Mouse (Mus musculus): ENCODE measurements around the gene Foxred2. TPM values are rescaled to one million over a fixed set of nuclear protein-coding genes. Genes with fewer than 3 reads are reported as not detected.

Foxred2 gene
- polyA plus RNA-seq, 1 experiment from 2014 or later = 0.48 TPM

DNA sequence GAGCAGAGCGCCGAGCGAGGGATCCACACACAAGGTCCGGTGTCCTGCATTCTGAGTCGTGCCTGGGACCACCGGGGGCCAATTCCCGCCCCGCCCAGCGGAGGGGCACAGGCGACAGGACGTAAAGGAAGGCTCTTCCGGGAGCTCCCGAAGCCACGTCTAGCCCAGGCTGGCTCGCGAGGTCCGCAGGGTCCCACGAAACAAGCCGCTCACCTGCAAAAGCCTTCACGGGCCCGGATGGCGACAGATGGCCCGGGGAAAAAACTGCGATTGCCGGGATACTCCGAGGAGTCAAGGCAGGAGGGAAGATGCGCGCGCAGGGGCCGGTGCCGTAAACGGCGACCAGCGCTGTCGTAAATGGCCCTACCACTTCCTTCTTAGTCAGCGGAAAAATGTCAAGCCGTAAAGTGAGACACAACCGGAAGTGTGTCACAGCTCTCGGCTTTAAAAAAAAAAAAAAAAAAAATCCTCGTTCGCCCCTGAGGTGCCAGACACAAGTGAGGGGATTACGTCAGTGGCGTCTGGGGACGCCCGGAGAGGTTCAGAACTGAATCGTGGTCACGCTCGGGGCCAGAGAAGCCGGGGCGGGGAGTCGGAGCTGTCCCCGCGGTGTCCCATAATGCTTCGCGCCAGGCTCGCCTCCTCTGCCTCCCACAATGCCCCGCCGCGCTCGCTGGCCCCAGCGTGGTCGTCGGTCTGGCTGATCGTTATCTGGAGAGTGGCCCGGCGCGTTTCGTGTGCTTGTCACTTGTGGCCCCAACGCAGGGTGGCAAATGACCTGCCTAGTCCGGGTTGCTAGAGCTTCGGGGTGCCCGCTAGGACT is 14.2 kb upstream of the Foxred2 start, which contains the start of gene Eif3d:
Eif3d (minus strand) TSS at position 344 of the 823 bp plus-strand sequence.
- no peaks in the 10 kb centered on the region for H3K27me3 ChIP-seq
- H3K9me3 ChIP-seq (replicated peaks) = no peaks in the 10 kb centered on the region
- under 1% methylated on average over 72 of the region's 72 CpGs for WGBS
- peak within 1 kb of the TSS; percentile 88 for H3K9ac ChIP-seq
- H3K27ac ChIP-seq = peak within 1 kb of the TSS; percentile 97
- peak within 1 kb of the TSS; percentile 78 for H3K4me2 ChIP-seq
- H3K4me3 ChIP-seq = peak within 1 kb of the TSS; percentile 77
- ATAC-seq (replicated peaks; ENCODE audit: insufficient number of reproducible peaks, insufficient read depth, low FRiP score, low read depth) = peak; percentile 88
- peaks cover 28% of the 10 kb centered on the region for H3K36me3 ChIP-seq
- peaks cover 16% of the 10 kb centered on the region for H3K4me1 ChIP-seq (replicated peaks)

DNA sequence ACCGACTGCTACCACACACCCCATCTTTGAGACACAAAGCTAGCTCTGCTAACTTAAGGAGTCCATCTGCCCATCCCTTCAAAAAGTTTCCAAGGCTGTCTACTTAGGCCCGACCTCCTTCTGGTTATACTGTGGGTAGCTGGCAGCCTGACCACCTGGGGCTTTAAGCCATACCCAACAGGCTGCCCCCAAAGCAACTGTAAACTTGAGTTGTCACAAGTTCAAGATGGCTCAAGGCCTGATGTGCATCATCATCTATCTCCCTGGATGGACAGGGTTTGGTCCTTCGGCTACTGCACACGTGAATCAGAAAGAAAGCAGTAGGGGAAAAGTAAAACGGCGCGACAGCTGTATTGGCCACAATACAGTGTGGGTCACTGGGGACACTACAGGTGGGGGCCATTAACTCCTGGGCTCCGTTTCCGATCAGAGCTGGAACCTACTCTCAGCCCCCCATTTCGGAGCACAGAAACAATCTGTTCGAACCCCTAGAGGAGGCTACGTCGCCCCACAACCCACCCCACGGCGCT is 13.5 kb upstream of the Foxred2 start:
- no peak; the same call in 1 of the 2 replicates for ATAC-seq (replicated peaks; ENCODE audit: insufficient number of reproducible peaks, insufficient read depth, low FRiP score, low read depth)

DNA sequence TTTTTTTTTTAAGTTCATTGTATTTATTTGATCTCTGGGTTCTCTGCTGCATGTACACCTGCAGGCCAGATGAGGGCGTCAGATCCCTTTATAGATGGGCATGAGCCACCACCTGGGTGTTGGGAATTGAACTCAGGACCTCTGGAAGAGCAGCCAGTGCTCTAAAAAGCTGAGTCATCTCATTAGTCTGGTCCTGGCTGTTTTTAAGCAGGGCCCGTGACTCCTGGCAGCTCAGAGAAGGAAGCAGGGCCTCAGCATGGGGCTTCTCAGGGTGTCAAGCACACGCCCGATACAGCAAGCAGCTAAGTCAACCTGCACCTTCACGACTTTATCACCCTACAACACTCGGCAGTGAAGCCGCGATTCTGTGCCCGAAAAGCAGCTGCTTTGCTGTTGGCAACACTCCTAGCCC is 8.6 kb upstream of the Foxred2 start:
- Histone ChIP-seq H3K27me3 (no peaks in the 10 kb centered on the region), H3K4me1 (replicated peaks) (peaks cover 12% of the 10 kb centered on the region), H3K9ac (no peak overlapping the region), H3K9me3 (replicated peaks) (no peaks in the 10 kb centered on the region), H3K27ac (no peak overlapping the region), H3K36me3 (peaks cover 84% of the 10 kb centered on the region), H3K4me3 (no peak overlapping the region), H3K4me2 (no peak overlapping the region)
- WGBS = 75% methylated on average over 9 of the region's 9 CpGs
- no peak for ATAC-seq (replicated peaks; ENCODE audit: insufficient number of reproducible peaks, insufficient read depth, low FRiP score, low read depth)

More for the DNA sequence above, 13.5 kb upstream of the Foxred2 start:
- Histone ChIP-seq H3K4me1 (replicated peaks) (peaks cover 16% of the 10 kb centered on the region), H3K36me3 (peaks cover 35% of the 10 kb centered on the region), H3K4me3 (peak overlapping the region; percentile 77), H3K4me2 (peak overlapping the region; percentile 78), H3K27me3 (no peaks in the 10 kb centered on the region), H3K27ac (peak overlapping the region; percentile 97), H3K9me3 (replicated peaks) (no peaks in the 10 kb centered on the region), H3K9ac (peak overlapping the region; percentile 85)
- WGBS = under 1% methylated on average over 15 of the region's 15 CpGs

DNA sequence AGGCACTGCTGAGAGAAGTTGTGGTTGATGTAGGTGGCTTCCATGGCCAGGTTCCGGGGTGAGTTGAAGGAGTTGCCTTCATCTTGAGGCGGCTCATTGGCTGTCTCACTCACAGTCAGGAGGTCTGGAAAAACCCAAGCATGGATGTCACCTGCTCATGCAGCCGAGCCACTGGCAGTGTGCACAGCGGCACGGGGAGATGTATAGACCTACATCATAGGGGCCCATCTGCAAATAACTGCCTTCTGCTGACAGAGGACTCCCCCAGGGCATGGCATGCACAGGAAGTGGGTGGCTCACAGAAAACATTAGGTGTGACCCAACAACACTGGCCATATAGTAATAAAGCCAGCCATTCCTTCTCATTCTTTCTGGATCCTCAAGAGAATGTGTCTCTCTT is 5.9 kb upstream of the Foxred2 start:
- H3K4me2 ChIP-seq = no peak overlapping the region
- ATAC-seq (replicated peaks; ENCODE audit: insufficient number of reproducible peaks, insufficient read depth, low FRiP score, low read depth) = no peak
- WGBS = 93% methylated on average over 5 of the region's 5 CpGs

DNA sequence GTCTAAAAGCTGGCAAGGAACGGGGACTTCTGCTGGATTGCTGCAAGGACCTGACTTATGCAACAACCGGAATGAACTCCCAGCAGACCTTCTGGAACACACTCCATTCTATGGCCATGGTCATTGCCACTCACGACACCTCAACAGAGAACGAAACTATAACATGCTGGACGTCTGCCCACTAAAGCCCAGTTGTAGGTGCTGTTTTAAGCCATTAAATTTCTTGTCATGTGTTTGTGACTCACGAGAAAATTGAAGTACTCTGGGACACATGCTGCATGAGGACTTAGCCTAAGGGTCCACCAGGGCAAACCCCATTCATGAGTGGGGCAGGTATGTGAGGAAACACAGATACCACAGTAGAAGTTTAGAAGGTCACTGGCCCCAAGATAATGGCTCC is 4.2 kb upstream of the Foxred2 start:
- Histone ChIP-seq H3K36me3 (peaks cover 73% of the 10 kb centered on the region), H3K27me3 (peaks cover 19% of the 10 kb centered on the region), H3K9ac (no peak overlapping the region), H3K4me3 (no peak overlapping the region), H3K9me3 (replicated peaks) (no peaks in the 10 kb centered on the region), H3K4me2 (no peak overlapping the region), H3K27ac (no peak overlapping the region), H3K4me1 (replicated peaks) (peaks cover 13% of the 10 kb centered on the region)
- no peak for ATAC-seq (replicated peaks; ENCODE audit: insufficient number of reproducible peaks, insufficient read depth, low FRiP score, low read depth)
- WGBS = 86% methylated on average over 6 of the region's 6 CpGs

More for the DNA sequence above, 5.9 kb upstream of the Foxred2 start:
- H3K9ac ChIP-seq = no peak overlapping the region
- no peak overlapping the region for H3K4me3 ChIP-seq
- H3K27ac ChIP-seq = no peak overlapping the region
- peaks cover 91% of the 10 kb centered on the region for H3K36me3 ChIP-seq
- peaks cover 3% of the 10 kb centered on the region; the same call in 1 of the 2 replicates for H3K27me3 ChIP-seq
- H3K9me3 ChIP-seq (replicated peaks) = no peaks in the 10 kb centered on the region
- no peaks in the 10 kb centered on the region for H3K4me1 ChIP-seq (replicated peaks)

DNA sequence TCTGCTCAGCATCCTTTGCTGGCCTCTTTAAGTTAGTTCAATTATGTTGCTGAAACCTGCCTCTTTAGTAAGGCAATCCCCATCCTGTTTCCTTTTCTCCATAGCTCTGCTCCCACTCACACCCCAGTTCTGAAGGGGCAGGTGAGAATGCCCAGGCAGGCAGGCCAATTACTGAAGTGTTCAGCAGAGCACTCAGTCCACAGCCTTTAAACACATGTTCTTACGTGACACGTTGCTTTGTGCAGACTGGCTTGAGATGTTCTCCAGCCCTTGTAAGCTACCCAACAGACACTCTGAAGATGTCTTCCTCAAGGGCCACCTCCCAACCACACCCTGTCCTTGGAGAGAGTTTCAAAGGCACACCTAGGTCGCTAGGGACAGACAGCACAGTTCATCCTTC is 1.5 kb upstream of the Foxred2 start:
- Histone ChIP-seq H3K9ac (no peak overlapping the region), H3K36me3 (peaks cover 47% of the 10 kb centered on the region), H3K9me3 (replicated peaks) (no peaks in the 10 kb centered on the region), H3K4me3 (no peak overlapping the region), H3K4me2 (no peak overlapping the region), H3K4me1 (replicated peaks) (peaks cover 15% of the 10 kb centered on the region), H3K27ac (no peak overlapping the region), H3K27me3 (peaks cover 29% of the 10 kb centered on the region)
- no peak for ATAC-seq (replicated peaks; ENCODE audit: insufficient number of reproducible peaks, insufficient read depth, low FRiP score, low read depth)
- WGBS = 54% methylated on average over 3 of the region's 3 CpGs

DNA sequence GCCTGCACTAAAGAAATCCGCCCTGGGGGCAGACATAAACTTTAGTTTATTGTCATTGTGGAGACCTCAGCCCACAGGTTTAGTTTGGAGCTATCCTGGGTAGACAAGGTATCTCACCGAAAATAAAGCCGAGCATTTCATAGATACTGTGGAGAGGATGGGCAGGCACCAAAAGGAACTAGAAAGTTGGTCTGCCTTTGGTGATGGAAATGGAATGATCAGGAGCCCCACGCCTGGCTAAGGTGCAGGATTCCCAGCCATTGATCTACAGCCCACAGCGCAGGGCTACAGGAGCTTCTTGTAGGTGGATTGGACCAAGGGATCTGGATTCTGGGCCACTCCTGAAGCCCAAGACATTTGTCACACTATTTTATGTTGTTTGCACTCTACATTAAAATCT is 1.1 kb upstream of the Foxred2 start:
- ATAC-seq (replicated peaks; ENCODE audit: insufficient number of reproducible peaks, insufficient read depth, low FRiP score, low read depth) = no peak
- no peak overlapping the region for H3K4me2 ChIP-seq
- 45% methylated on average over 5 of the region's 5 CpGs for WGBS

DNA sequence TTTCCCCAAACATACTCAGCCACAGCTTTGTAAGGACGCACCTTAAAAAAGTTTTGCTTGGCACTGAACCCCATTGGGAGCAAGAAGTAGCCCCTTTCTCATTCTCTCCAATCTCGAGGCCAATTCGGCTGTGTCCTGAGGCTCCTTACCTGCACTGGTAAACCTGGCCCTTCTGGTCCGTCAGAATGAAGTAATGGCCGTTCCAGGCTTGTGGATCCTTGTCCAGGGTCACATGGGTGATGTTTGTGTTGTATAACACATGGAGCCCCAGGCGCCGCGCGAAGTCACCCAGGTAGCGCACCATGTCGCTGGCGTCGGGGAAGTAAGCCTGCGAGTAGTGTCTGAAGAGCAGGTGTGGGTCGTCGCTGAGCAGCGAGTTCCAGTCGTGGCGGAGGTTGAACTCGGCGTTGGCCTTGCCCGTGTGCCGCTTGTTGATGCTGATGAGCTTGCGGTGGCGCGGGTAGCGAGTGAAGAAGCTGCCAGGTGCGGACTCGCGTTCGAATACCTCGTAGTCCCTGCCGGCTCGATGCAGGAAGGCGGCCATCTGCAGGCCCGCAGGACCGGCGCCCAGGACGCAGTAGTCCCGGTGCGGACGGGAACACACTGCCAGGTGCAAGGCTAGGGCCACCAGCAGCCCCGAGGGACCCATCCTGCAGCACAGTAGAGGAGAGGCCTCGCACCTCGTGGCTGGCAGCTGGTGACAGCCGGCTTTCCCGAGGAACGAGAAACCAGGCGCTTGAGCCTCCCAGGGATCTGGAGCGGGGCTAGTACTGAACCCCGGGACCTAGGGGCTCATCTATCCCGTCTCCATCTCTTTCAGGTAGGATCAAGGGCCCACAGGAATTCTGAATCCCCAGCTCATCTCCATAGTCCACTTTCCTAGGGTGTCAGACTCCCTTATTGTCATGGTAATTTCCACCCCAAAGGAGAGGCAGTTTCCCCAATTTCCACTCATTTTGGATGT is 800 bp downstream of the Foxred2 start:
- peak; percentile 7; the same call in 1 of the 2 replicates for ATAC-seq (replicated peaks; ENCODE audit: insufficient number of reproducible peaks, insufficient read depth, low FRiP score, low read depth)
- peaks cover 24% of the 10 kb centered on the region for H3K36me3 ChIP-seq

More for the DNA sequence above, 1.1 kb upstream of the Foxred2 start:
- no peak overlapping the region for H3K27ac ChIP-seq
- no peak overlapping the region for H3K4me3 ChIP-seq
- peaks cover 15% of the 10 kb centered on the region for H3K4me1 ChIP-seq (replicated peaks)
- peaks cover 43% of the 10 kb centered on the region for H3K36me3 ChIP-seq
- no peaks in the 10 kb centered on the region for H3K9me3 ChIP-seq (replicated peaks)
- H3K27me3 ChIP-seq = peaks cover 29% of the 10 kb centered on the region
- H3K9ac ChIP-seq = no peak overlapping the region

DNA sequence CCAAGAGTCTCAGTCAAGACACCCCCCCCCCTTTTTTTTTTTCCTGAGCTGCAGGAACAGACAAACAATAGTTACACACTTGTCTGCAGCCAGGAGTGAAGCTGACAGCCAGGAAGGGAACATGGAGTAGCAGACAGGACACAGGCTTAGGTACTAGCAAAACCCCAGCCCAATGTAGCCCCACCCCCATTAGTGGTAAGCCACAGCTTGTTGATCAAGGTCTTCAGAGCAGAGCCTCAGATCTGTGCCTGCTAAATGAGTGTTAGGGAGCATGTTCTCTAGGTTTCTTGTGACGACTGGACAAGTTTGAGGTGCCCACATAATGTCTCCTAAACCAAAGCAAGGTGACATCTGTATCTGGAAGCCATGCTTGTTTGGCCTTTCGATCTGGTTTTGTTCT is 2.2 kb downstream of the Foxred2 start:
- H3K36me3 ChIP-seq = peaks cover 10% of the 10 kb centered on the region
- WGBS = 75% methylated on average over 2 of the region's 2 CpGs
- H3K4me2 ChIP-seq = no peak overlapping the region
- H3K27me3 ChIP-seq = peaks cover 29% of the 10 kb centered on the region
- ATAC-seq (replicated peaks; ENCODE audit: insufficient number of reproducible peaks, insufficient read depth, low FRiP score, low read depth) = no peak
- H3K4me1 ChIP-seq (replicated peaks) = peaks cover 15% of the 10 kb centered on the region
- no peak overlapping the region for H3K4me3 ChIP-seq
- H3K9ac ChIP-seq = no peak overlapping the region
- H3K27ac ChIP-seq = no peak overlapping the region
- H3K9me3 ChIP-seq (replicated peaks) = no peaks in the 10 kb centered on the region

More for the DNA sequence above, 800 bp downstream of the Foxred2 start:
- Histone ChIP-seq H3K27ac (no peak overlapping the region), H3K9ac (peak overlapping the region; percentile 40; the same call in 1 of the 2 replicates), H3K4me1 (replicated peaks) (peaks cover 15% of the 10 kb centered on the region), H3K4me2 (peak overlapping the region; percentile 87), H3K9me3 (replicated peaks) (no peaks in the 10 kb centered on the region), H3K4me3 (peak overlapping the region; percentile 55), H3K27me3 (peaks cover 29% of the 10 kb centered on the region)
- 10% methylated on average over 52 of the region's 52 CpGs for WGBS

DNA sequence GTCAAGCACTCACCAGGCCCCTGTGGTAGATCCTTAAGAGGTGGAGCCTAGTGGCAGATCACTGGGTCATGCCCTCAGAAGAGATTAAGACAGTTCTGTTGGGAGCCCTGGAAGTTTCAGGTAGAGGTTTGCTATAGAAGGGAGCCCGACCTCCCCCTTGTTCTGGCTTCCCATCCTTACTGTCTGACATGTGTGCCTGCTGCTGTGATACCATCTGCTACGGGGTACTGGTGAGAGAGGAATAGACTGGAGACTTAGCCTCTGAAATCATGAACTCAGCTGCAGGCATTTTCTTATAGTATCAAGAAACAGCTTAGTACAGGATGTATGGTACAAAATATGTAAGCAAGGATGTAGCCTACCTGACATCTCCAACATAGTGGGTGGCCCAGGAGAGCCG is 3.6 kb downstream of the Foxred2 start:
- Histone ChIP-seq H3K27me3 (peaks cover 29% of the 10 kb centered on the region), H3K4me3 (no peak overlapping the region), H3K27ac (no peak overlapping the region), H3K9ac (no peak overlapping the region), H3K36me3 (no peaks in the 10 kb centered on the region), H3K4me1 (replicated peaks) (peaks cover 15% of the 10 kb centered on the region), H3K4me2 (no peak overlapping the region), H3K9me3 (replicated peaks) (no peaks in the 10 kb centered on the region)
- ATAC-seq (replicated peaks; ENCODE audit: insufficient number of reproducible peaks, insufficient read depth, low FRiP score, low read depth) = no peak
- WGBS = 76% methylated on average over 3 of the region's 3 CpGs

DNA sequence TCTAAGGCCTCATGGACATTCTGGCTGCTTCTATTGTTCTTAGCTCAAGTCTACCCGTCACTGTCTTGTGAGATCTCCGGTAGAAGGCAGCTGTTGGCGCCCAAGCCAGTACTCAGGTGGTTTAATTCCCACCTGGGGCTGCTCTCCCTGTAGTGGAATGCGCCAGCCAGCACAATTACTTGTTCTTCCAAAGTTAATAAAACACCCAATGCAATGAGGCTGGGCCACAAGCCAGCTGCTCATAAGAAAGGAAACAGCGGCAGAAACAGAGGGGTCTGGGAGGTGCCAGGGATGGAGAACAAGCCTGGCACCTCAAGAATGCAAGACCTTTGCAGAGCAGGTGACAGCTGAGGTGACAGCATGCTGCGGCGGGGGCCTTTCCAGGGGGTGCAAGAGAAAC is 7.5 kb downstream of the Foxred2 start:
- Histone ChIP-seq H3K4me3 (no peak overlapping the region), H3K27ac (no peak overlapping the region), H3K9me3 (replicated peaks) (no peaks in the 10 kb centered on the region), H3K36me3 (no peaks in the 10 kb centered on the region), H3K27me3 (no peaks in the 10 kb centered on the region), H3K4me1 (replicated peaks) (no peaks in the 10 kb centered on the region), H3K9ac (no peak overlapping the region), H3K4me2 (no peak overlapping the region)
- no peak for ATAC-seq (replicated peaks; ENCODE audit: insufficient number of reproducible peaks, insufficient read depth, low FRiP score, low read depth)
- 83% methylated on average over 7 of the region's 7 CpGs for WGBS

All from heart, embryonic 15.5 days (tissue).